Mouse (Mus musculus) MEL (cell line): ENCODE results near the gene Prkcb. TPM values are rescaled to one million over a fixed set of nuclear protein-coding genes. Genes with fewer than 3 reads are reported as not detected.

Experiments
- DNase-seq: peaks from one replicate; pipeline ENCODE4 v3.0.0; 2011; ENCODE audit warnings: low read depth, low spot score
- H3K27ac ChIP-seq: 2 replicates; pipeline ENCODE4 v1.5.1; 2012; ENCODE audit warnings: low read depth, mild to moderate bottlenecking, control low read depth, low read length, moderate library complexity; ENCODE audit not compliant: control insufficient read depth
- H3K27me3 ChIP-seq, 2 experiments: fragments of 150-350 bp in 1 of 2; sonication (generic) in 1 of 2; 2 replicates each; pipeline ENCODE4 v1.6.1; 2012; ENCODE audit warnings: low read length in 2 of 2, mild to moderate bottlenecking in 2 of 2, improper control_type of control experiment in 1 of 2, moderate library complexity in 1 of 2; ENCODE audit not compliant: insufficient read depth in 2 of 2, control insufficient read depth in 1 of 2
- H3K36me3 ChIP-seq, 2 experiments: 2 replicates each; pipeline ENCODE4 v1.6.1; 2012 to 2014; ENCODE audit warnings: low read length in 2 of 2, improper control_type of control experiment in 1 of 2, inconsistent platforms in 1 of 2, mild to moderate bottlenecking in 1 of 2; ENCODE audit not compliant: insufficient read depth in 2 of 2, control insufficient read depth in 1 of 2
- H3K4me1 ChIP-seq, 2 experiments: fragments of 150-350 bp in 1 of 2; sonication (generic) in 1 of 2; 2 replicates each; pipeline ENCODE4 v1.6.1; 2012; ENCODE audit warnings: low read length in 2 of 2, improper control_type of control experiment in 1 of 2, mild to moderate bottlenecking in 1 of 2; ENCODE audit not compliant: insufficient read depth in 2 of 2, control insufficient read depth in 1 of 2
- H3K4me3 ChIP-seq, 2 experiments: fragments of 150-350 bp in 1 of 2; sonication (generic) in 1 of 2; 2 replicates each; pipeline ENCODE4 v1.5.1; 2012; ENCODE audit warnings: low read depth in 2 of 2, low read length in 2 of 2, mild to moderate bottlenecking in 2 of 2, moderate library complexity in 2 of 2, control low read depth in 1 of 2, improper control_type of control experiment in 1 of 2; ENCODE audit not compliant: control insufficient read depth in 1 of 2, insufficient read depth in 1 of 2
- H3K79me2 ChIP-seq: 2 replicates; pipeline ENCODE4 v1.6.1; 2012; ENCODE audit warnings: mild to moderate bottlenecking, low read length, moderate library complexity; ENCODE audit not compliant: control insufficient read depth, poor library complexity, insufficient read depth
- H3K9ac ChIP-seq: 2 replicates; pipeline ENCODE4 v1.6.1; 2012; ENCODE audit warnings: low read depth, mild to moderate bottlenecking, control low read depth, low read length, moderate library complexity; ENCODE audit not compliant: control insufficient read depth, poor library complexity, severe bottlenecking
- H3K9me3 ChIP-seq: fragments of 150-350 bp; sonication (generic); replicated peaks from 2 replicates; pipeline ENCODE4 v1.6.1; 2012; ENCODE audit warnings: mild to moderate bottlenecking, low read length, improper control_type of control experiment, moderate library complexity; ENCODE audit not compliant: insufficient read depth
- BHLHE40 ChIP-seq: IDR thresholded peaks from 2 replicates; pipeline ENCODE4 v1.6.1; 2012; ENCODE audit warnings: low read depth, mild to moderate bottlenecking, inconsistent platforms, low read length, improper control_type of control experiment, borderline replicate concordance
- CHD2 ChIP-seq: IDR thresholded peaks from 2 replicates; pipeline ENCODE4 v1.6.1; 2011; ENCODE audit warnings: low read length, improper control_type of control experiment
- GABPA ChIP-seq: IDR thresholded peaks from 2 replicates; pipeline ENCODE4 v1.6.1; 2012; ENCODE audit warnings: low read depth, mild to moderate bottlenecking, inconsistent platforms, low read length, improper control_type of control experiment, moderate library complexity
- GATA1 ChIP-seq: IDR thresholded peaks from 2 replicates; pipeline ENCODE4 v1.6.1; 2011; ENCODE audit warnings: low read depth, low read length, improper control_type of control experiment
- JUND ChIP-seq: IDR thresholded peaks from 2 replicates; pipeline ENCODE4 v1.6.1; 2011; ENCODE audit warnings: low read depth, mild to moderate bottlenecking, improper control_type of control experiment, low read length
- MAFK ChIP-seq: IDR thresholded peaks from 2 replicates; pipeline ENCODE4 v1.6.1; 2011; ENCODE audit warnings: low read depth, mild to moderate bottlenecking, low read length, improper control_type of control experiment, borderline replicate concordance
- MXI1 ChIP-seq: IDR thresholded peaks from 2 replicates; pipeline ENCODE4 v1.6.1; 2011; ENCODE audit warnings: mild to moderate bottlenecking, low read depth, low read length, improper control_type of control experiment
- MYC ChIP-seq: IDR thresholded peaks from 2 replicates; pipeline ENCODE4 v1.6.1; 2011; ENCODE audit warnings: low read depth, mild to moderate bottlenecking, low read length, improper control_type of control experiment, moderate library complexity
- POLR2AphosphoS2 ChIP-seq: IDR thresholded peaks from 2 replicates; pipeline ENCODE4 v1.6.1; 2011; ENCODE audit warnings: low read length, improper control_type of control experiment
- RCOR1 ChIP-seq: IDR thresholded peaks from 2 replicates; pipeline ENCODE4 v1.6.1; 2012; ENCODE audit warnings: low read depth, mild to moderate bottlenecking, inconsistent platforms, low read length, improper control_type of control experiment
- TBP ChIP-seq: IDR thresholded peaks from 2 replicates; pipeline ENCODE4 v1.8.0; 2011; ENCODE audit warnings: low read depth, low read length, improper control_type of control experiment
- ZC3H11A ChIP-seq: IDR thresholded peaks from 2 replicates; pipeline ENCODE4 v1.6.1; 2012; ENCODE audit warnings: low read depth, mild to moderate bottlenecking, inconsistent platforms, low read length, improper control_type of control experiment
- ZKSCAN1 ChIP-seq: IDR thresholded peaks from 2 replicates; pipeline ENCODE4 v1.6.1; 2012; ENCODE audit warnings: low read depth, mild to moderate bottlenecking, inconsistent platforms, low read length, improper control_type of control experiment, moderate library complexity
- ZNF384 ChIP-seq: IDR thresholded peaks from 2 replicates; pipeline ENCODE4 v1.6.1; 2012; ENCODE audit warnings: low read depth, mild to moderate bottlenecking, inconsistent platforms, low read length, improper control_type of control experiment
- polyA plus RNA-seq, 2 experiments: library from polyadenylated mRNA; stranded (reverse) in 1 of 2; unstranded in 1 of 2; fragments of >175 nt in 1 of 2; fragments of >200 nt in 1 of 2; gene quantifications; 2 replicates each; pipeline versions ENCODE4 v1.2.1 to v1.2.4; 2012; ENCODE audit warnings: low replicate concordance in 2 of 2, low read depth in 1 of 2; ENCODE audit not compliant: insufficient read length in 2 of 2, insufficient read depth in 1 of 2, missing spikeins in 1 of 2
- total RNA-seq: library from RNA; depleted of rRNA; stranded (reverse); fragments of 300-350 nt; gene quantifications from 2 replicates; pipeline ENCODE4 v1.2.3, GENCODE M21; 2012

Gene Prkcb
- total and polyA plus RNA-seq, 3 experiments = not detected

DNA sequence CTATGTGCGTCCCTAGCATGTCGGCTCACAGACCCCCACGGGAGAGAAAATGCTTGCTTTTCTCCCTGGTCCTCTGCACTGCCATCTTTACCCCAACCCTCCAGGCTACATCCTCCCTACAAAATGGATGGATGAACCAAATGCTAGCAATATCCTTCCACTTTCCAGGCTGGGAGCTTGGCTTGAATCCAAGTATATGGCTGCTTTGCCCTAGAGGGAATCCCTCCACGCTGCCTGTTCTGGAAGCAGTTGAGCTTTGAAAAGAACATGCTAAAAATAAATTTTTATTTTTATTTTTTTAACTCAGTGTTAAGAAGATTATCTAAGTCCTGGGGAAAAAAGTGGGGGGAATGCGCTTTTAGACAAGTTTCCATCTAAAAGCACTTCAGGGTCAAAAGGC is 339.5 kb downstream of the Prkcb start:
- no peak for TF ChIP-seq POLR2AphosphoS2
- TF ChIP-seq RCOR1 = no peak
- TF ChIP-seq, all 39 proteins: peak for 0
- Histone ChIP-seq H3K27me3 (no peaks in the 10 kb centered on the region), H3K79me2 (no peaks in the 10 kb centered on the region), H3K27ac (no peak overlapping the region), H3K9ac (no peak overlapping the region), H3K4me3 (no peak overlapping the region), H3K4me1 (no peaks in the 10 kb centered on the region), H3K9me3 (no peaks in the 10 kb centered on the region), H3K36me3 (no peaks in the 10 kb centered on the region)
- no peak for DNase-seq

DNA sequence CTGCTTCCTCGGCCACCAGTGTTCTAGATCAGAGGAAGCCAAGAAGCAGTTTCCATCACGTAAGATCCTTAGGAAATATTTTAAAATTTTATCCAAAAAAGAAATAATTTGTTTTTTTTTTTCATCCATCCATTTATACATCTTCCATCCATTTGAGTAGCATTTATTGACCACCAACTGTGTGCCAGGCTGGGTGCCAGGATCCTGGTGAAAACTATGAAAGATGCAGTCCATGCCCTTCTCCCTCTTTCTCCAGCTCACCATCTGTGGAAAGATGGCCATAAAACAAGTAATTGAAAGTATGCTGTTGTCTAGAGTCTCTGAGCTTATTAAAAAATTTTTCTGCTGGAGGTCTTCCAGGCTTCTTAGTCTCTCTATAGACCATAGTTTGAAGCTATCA is 341.8 kb downstream of the Prkcb start:
- H3K4me3 ChIP-seq = no peak overlapping the region
- H3K9me3 ChIP-seq = no peaks in the 10 kb centered on the region
- no peaks in the 10 kb centered on the region for H3K79me2 ChIP-seq
- TF ChIP-seq BHLHE40 (no peak), GABPA (no peak), ZNF384 (no peak), JUND (no peak), MYC (no peak), MAFK (no peak), TBP (no peak), CHD2 (no peak), MXI1 (no peak), ZKSCAN1 (no peak), ZC3H11A (no peak)
- no peaks in the 10 kb centered on the region for H3K36me3 ChIP-seq
- DNase-seq = no peak
- no peaks in the 10 kb centered on the region for H3K4me1 ChIP-seq
- no peak overlapping the region for H3K9ac ChIP-seq
- H3K27ac ChIP-seq = no peak overlapping the region
- no peaks in the 10 kb centered on the region for H3K27me3 ChIP-seq

DNA sequence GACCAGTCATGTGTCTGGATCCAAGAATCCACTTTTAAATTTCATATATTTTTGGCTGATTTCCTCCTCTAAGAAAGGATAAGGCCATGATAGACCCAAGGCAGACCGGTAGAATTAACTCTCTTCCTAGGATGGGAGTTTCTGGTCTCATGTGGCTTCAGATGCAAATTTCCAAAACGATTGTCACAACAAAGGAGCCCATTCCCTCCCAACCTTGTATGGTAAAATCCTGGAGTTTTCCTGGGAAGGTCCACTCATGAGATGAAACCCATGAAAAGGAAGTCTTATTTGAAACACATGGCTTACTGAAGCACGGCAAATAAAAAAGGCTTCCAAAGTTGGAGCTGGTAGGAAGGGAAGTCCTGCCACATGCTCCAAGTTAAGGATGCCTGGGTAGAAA is 342.6 kb downstream of the Prkcb start:
- Histone ChIP-seq H3K9me3 (no peaks in the 10 kb centered on the region), H3K27ac (no peak overlapping the region), H3K36me3 (no peaks in the 10 kb centered on the region), H3K9ac (no peak overlapping the region), H3K27me3 (no peaks in the 10 kb centered on the region), H3K4me3 (no peak overlapping the region), H3K79me2 (no peaks in the 10 kb centered on the region), H3K4me1 (no peaks in the 10 kb centered on the region)
- no peak for DNase-seq
- no peak for TF ChIP-seq GATA1
